Mouse (Mus musculus): ENCODE data around the gene Fer1l5. TPM values are rescaled to one million over a fixed set of nuclear protein-coding genes. Genes with fewer than 3 reads are reported as not detected.

Gene Fer1l5
- polyA plus RNA-seq, 1 experiment from 2014 or later = 2.1 TPM

- ATAC-seq (ENCODE audit: low FRiP score, low TSS enrichment) = no peak
- Histone ChIP-seq H3K9me3 (ENCODE audit: control insufficient read depth, low read length) (no peaks in the 10 kb centered on the region), H3K27ac (replicated peaks; ENCODE audit: low read depth, low read length) (no peak overlapping the region), H3K4me2 (ENCODE audit: low read length) (no peak overlapping the region), H3K27me3 (ENCODE audit: control insufficient read depth, insufficient read depth, low read length) (no peaks in the 10 kb centered on the region), H3K4me1 (ENCODE audit: control insufficient read depth, insufficient read depth, low read length) (peaks cover 10% of the 10 kb centered on the region; the same call in 1 of the 2 replicates), H3K9ac (replicated peaks; ENCODE audit: low read length) (no peak overlapping the region), H3K36me3 (ENCODE audit: control insufficient read depth, insufficient read depth, low read length) (peaks cover 48% of the 10 kb centered on the region), H3K4me3 (replicated peaks; ENCODE audit: low read depth, low read length) (no peak overlapping the region)
- no peak for DNase-seq
- 91% methylated on average over 4 of the region's 4 CpGs for WGBS
These were observed 69.0 kb downstream of the Fer1l5 start for GRCm38 (mm10) chr1:36441101-36441500.

- Histone ChIP-seq H3K27ac (replicated peaks; ENCODE audit: low read depth, low read length) (peak within 1 kb of the TSS; percentile 82), H3K9ac (replicated peaks; ENCODE audit: low read length) (peak within 1 kb of the TSS; percentile 68), H3K4me1 (ENCODE audit: control insufficient read depth, insufficient read depth, low read length) (peaks cover 10% of the 10 kb centered on the region; the same call in 1 of the 2 replicates), H3K36me3 (ENCODE audit: control insufficient read depth, insufficient read depth, low read length) (peaks cover 13% of the 10 kb centered on the region), H3K4me3 (replicated peaks; ENCODE audit: low read depth, low read length) (peak within 1 kb of the TSS; percentile 76), H3K27me3 (ENCODE audit: control insufficient read depth, insufficient read depth, low read length) (no peaks in the 10 kb centered on the region), H3K4me2 (ENCODE audit: low read length) (peak within 1 kb of the TSS; percentile 74), H3K9me3 (ENCODE audit: control insufficient read depth, low read length) (no peaks in the 10 kb centered on the region)
- DNase-seq (peak; percentile 98), ATAC-seq (ENCODE audit: low FRiP score, low TSS enrichment) (peak; percentile 99)
- WGBS = under 1% methylated on average over 50 of the region's 57 CpGs
These were observed 72.7 kb downstream of the Fer1l5 start, which contains the start of gene Lman2l for GRCm38 (mm10) chr1:36444471-36445464. Gene Lman2l (minus strand): TSS chr1:36445271.

GRCm38 (mm10) chr1:36445508-36445907 lies 73.4 kb downstream of the Fer1l5 start:
- Histone ChIP-seq H3K9ac (replicated peaks; ENCODE audit: low read length) (0 out of 2 replicates have a peak overlapping the region, but pooled peaks have one; percentile 9), H3K36me3 (ENCODE audit: control insufficient read depth, insufficient read depth, low read length) (peaks cover 13% of the 10 kb centered on the region), H3K4me2 (ENCODE audit: low read length) (peak overlapping the region; percentile 40), H3K4me1 (ENCODE audit: control insufficient read depth, insufficient read depth, low read length) (peaks cover 10% of the 10 kb centered on the region; the same call in 1 of the 2 replicates), H3K4me3 (replicated peaks; ENCODE audit: low read depth, low read length) (peak overlapping the region; percentile 76), H3K9me3 (ENCODE audit: control insufficient read depth, low read length) (no peaks in the 10 kb centered on the region), H3K27me3 (ENCODE audit: control insufficient read depth, insufficient read depth, low read length) (no peaks in the 10 kb centered on the region), H3K27ac (replicated peaks; ENCODE audit: low read depth, low read length) (peak overlapping the region; percentile 68)
- ATAC-seq (ENCODE audit: low FRiP score, low TSS enrichment) (no peak; the same call in 1 of the 2 replicates), DNase-seq (no peak)
- 44% methylated on average over 8 of the region's 8 CpGs for WGBS

GRCm38 (mm10) chr1:36446106-36446824 lies 74.2 kb downstream of the Fer1l5 start:
- DNase-seq = no peak
- Histone ChIP-seq H3K4me3 (replicated peaks; ENCODE audit: low read depth, low read length) (no peak overlapping the region), H3K36me3 (ENCODE audit: control insufficient read depth, insufficient read depth, low read length) (peaks cover 10% of the 10 kb centered on the region), H3K4me1 (ENCODE audit: control insufficient read depth, insufficient read depth, low read length) (peaks cover 10% of the 10 kb centered on the region; the same call in 1 of the 2 replicates), H3K9me3 (ENCODE audit: control insufficient read depth, low read length) (no peaks in the 10 kb centered on the region), H3K27ac (replicated peaks; ENCODE audit: low read depth, low read length) (no peak overlapping the region), H3K27me3 (ENCODE audit: control insufficient read depth, insufficient read depth, low read length) (no peaks in the 10 kb centered on the region), H3K4me2 (ENCODE audit: low read length) (no peak overlapping the region), H3K9ac (replicated peaks; ENCODE audit: low read length) (no peak overlapping the region)
- no peak for ATAC-seq (ENCODE audit: low FRiP score, low TSS enrichment)
- 94% methylated on average over 5 of the region's 5 CpGs for WGBS

DNA sequence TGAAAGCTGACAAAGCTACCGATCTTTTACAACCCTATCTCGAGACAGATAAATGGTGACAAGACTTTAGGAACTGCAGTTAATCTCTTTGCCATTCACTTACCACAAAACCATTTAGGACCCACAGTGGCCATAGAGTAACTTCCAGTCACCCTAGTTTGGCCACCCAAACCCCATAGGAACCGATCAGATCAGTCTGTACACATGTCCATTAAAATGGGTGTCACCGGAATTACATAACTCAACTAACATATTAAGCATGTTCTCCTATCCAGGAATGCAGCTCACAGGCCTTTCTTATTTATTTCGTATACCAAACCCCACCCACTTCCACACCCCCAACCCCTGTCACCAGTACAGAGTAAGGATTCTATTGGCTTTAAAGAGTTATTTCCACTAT lies 74.8 kb downstream of the Fer1l5 start:
- DNase-seq (no peak), ATAC-seq (ENCODE audit: low FRiP score, low TSS enrichment) (no peak)
- WGBS = 93% methylated on average over 5 of the region's 5 CpGs
- Histone ChIP-seq H3K4me3 (replicated peaks; ENCODE audit: low read depth, low read length) (no peak overlapping the region), H3K27ac (replicated peaks; ENCODE audit: low read depth, low read length) (no peak overlapping the region), H3K4me1 (ENCODE audit: control insufficient read depth, insufficient read depth, low read length) (peaks cover 10% of the 10 kb centered on the region; the same call in 1 of the 2 replicates), H3K36me3 (ENCODE audit: control insufficient read depth, insufficient read depth, low read length) (peaks cover 5% of the 10 kb centered on the region; the same call in 1 of the 2 replicates), H3K27me3 (ENCODE audit: control insufficient read depth, insufficient read depth, low read length) (no peaks in the 10 kb centered on the region), H3K4me2 (ENCODE audit: low read length) (no peak overlapping the region), H3K9ac (replicated peaks; ENCODE audit: low read length) (no peak overlapping the region), H3K9me3 (ENCODE audit: control insufficient read depth, low read length) (no peaks in the 10 kb centered on the region)

DNA sequence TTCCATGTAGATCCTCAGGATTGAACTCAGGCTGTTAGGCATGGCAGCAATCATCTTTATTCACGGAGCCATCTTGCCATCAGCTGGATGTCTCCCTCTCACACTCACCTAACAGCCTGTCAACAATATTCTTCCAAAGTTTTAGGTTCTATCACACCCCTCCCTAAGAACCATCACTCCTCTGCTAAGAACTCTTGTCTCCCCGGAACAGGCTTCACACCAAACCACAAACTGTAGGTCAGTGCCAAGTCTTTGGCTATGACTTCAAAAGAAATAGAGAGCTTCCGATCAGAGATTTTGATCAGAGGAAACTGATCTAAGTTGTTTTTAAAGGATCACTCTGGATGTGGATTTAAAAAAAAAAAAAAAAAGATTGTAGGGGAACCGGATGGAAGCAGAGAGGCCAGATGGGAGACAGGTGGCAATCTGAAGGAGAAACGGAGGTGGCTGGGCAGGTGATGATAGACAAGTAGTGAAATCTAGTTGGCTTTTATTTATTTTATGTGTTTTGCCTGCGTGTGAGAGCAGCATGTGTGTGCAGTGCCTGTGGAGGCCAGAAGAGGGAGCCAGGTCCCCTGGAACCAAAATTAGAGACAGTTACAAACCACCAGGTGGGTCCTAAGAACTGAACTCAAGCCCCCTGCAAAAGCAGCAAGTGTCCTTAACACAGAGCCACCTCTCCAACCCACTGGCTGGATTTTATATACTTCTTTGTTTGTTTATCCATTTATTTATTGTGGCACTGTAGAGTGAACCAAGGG lies 82.1 kb downstream of the Fer1l5 start:
- Histone ChIP-seq H3K4me1 (ENCODE audit: control insufficient read depth, insufficient read depth, low read length) (no peaks in the 10 kb centered on the region), H3K36me3 (ENCODE audit: control insufficient read depth, insufficient read depth, low read length) (no peaks in the 10 kb centered on the region), H3K27me3 (ENCODE audit: control insufficient read depth, insufficient read depth, low read length) (no peaks in the 10 kb centered on the region), H3K27ac (replicated peaks; ENCODE audit: low read depth, low read length) (no peak overlapping the region), H3K4me2 (ENCODE audit: low read length) (no peak overlapping the region), H3K9me3 (ENCODE audit: control insufficient read depth, low read length) (no peaks in the 10 kb centered on the region), H3K9ac (replicated peaks; ENCODE audit: low read length) (no peak overlapping the region), H3K4me3 (replicated peaks; ENCODE audit: low read depth, low read length) (no peak overlapping the region)
- 93% methylated on average over 6 of the region's 6 CpGs for WGBS
- no peak for DNase-seq
- no peak for ATAC-seq (ENCODE audit: low FRiP score, low TSS enrichment)

DNA sequence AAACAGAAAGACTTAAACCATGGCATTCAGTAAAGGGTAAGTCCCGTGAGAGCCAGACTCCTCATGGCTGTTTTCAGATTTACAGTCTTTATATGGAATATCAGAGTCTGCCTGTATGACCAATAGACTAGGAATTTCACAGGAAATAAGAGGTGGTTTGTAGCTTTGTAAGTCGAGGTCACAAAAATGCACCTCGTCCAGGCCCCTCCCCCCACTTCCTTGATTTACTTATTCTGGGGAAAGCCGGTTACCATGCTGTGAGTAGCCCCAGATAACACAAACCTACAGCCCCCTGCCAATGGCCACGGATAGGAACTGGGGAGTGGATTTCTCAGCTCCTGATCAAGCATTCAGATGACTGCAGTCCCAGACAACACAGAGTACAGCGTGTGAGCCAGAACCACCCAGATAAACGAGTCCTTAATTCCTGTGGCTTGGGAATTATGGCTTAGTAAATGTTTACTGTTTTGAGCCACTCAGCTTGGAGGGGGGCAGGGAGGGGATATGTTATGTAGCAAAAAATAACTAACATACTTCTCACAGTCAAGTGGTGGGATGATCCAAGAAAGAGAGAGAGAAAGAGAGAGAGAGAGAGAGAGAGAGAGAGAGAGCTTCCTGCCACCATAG lies 85.4 kb downstream of the Fer1l5 start:
- Histone ChIP-seq H3K9me3 (ENCODE audit: control insufficient read depth, low read length) (no peaks in the 10 kb centered on the region), H3K4me2 (ENCODE audit: low read length) (no peak overlapping the region), H3K36me3 (ENCODE audit: control insufficient read depth, insufficient read depth, low read length) (no peaks in the 10 kb centered on the region), H3K27me3 (ENCODE audit: control insufficient read depth, insufficient read depth, low read length) (no peaks in the 10 kb centered on the region), H3K9ac (replicated peaks; ENCODE audit: low read length) (no peak overlapping the region), H3K4me1 (ENCODE audit: control insufficient read depth, insufficient read depth, low read length) (no peaks in the 10 kb centered on the region), H3K4me3 (replicated peaks; ENCODE audit: low read depth, low read length) (no peak overlapping the region), H3K27ac (replicated peaks; ENCODE audit: low read depth, low read length) (no peak overlapping the region)
- no peak for ATAC-seq (ENCODE audit: low FRiP score, low TSS enrichment)
- DNase-seq = no peak
- WGBS = 49% methylated on average over 7 of the region's 7 CpGs

DNA sequence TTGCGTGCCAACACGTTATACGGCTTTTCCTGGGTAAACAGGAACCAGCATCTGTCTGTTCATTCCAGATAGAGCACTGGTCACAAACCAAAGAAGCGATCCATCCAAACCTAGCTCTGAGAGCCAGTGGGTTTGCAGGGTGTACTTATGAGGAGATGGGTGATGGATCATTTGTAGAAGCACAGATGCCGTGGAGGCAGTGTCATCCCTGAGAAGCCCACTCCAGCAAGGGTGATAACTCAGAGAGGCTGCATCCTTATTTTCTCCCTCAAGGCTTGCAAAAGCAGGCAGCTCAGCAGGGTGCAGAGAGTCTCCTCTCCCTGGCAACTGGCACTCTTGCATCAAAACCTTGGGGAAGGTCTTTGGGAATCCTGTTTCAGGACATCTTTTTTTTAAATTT lies 86.1 kb downstream of the Fer1l5 start:
- no peak for ATAC-seq (ENCODE audit: low FRiP score, low TSS enrichment)
- WGBS = 86% methylated on average over 5 of the region's 5 CpGs
- Histone ChIP-seq H3K27ac (replicated peaks; ENCODE audit: low read depth, low read length) (no peak overlapping the region), H3K4me2 (ENCODE audit: low read length) (no peak overlapping the region), H3K4me1 (ENCODE audit: control insufficient read depth, insufficient read depth, low read length) (no peaks in the 10 kb centered on the region), H3K27me3 (ENCODE audit: control insufficient read depth, insufficient read depth, low read length) (no peaks in the 10 kb centered on the region), H3K9ac (replicated peaks; ENCODE audit: low read length) (no peak overlapping the region), H3K9me3 (ENCODE audit: control insufficient read depth, low read length) (no peaks in the 10 kb centered on the region), H3K36me3 (ENCODE audit: control insufficient read depth, insufficient read depth, low read length) (no peaks in the 10 kb centered on the region), H3K4me3 (replicated peaks; ENCODE audit: low read depth, low read length) (no peak overlapping the region)
- DNase-seq = no peak
